Mouse (Mus musculus) right cerebral cortex, postnatal 14 days (tissue): ENCODE measurements around the gene Ccdc159.
A peak's percentile ranks its signal among the peaks of the same experiment; 100 is the strongest.

Experiments used
- DNase-seq: peaks from one replicate; pipeline ENCODE4 v3.0.0; 2022

Ccdc159 gene

DNA sequence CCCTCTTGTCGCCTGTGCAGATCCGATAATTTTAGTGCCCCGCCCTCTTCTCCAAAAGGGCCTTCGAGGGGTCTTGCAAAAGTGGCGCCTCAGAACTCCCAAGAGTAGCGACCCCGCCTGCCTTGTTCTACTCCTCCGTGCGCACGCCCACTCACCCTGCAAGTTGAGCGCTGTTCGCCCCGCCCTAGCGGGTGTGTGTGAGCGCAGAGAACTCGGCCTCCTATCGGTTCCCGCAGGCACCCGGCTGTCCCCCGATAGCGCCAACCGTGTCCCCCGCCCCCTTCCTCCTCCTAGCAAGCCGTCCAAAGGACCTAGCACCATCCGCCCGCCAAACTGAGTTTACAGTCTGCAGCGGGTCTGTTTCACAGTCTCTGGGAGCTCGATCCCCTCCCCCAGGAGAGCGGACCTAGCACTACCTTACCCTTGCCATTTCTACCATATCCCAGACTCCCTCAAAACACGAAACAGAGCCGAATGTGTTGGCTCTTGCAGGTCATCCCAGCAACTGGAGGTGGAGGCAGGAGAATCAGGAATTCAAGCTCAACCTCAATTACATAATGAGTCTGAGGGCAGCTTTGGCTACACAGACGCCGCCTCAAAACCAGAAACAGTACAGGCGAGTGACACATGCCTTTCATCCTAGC is 35.3 kb downstream of the Ccdc159 start:
- peak; percentile 70 for DNase-seq

DNA sequence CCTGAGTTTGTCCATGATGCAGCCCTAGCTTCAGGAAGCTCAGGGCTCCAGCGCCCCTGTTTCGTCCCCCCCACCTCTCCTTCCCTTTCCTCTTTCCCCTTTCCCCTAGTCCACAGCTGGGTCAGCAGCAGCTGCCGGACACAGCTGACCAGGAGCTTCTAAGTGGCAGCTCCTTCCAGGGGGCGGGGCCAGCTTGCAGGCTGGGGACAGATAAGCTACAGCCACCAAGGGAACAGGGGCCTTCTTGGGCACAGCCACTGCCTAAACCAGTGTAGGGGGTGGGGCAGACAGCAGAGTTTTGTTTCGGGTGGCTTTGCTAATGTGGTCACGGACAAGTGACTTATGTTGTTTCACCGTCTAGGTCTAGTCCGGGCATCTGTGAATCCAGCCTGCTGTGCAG is 36.1 kb downstream of the Ccdc159 start, which contains the start of gene Epor:
TSS of gene Epor (minus strand) at position 90 of the 400 bp plus-strand sequence.
- peak; percentile 40 for DNase-seq

DNA sequence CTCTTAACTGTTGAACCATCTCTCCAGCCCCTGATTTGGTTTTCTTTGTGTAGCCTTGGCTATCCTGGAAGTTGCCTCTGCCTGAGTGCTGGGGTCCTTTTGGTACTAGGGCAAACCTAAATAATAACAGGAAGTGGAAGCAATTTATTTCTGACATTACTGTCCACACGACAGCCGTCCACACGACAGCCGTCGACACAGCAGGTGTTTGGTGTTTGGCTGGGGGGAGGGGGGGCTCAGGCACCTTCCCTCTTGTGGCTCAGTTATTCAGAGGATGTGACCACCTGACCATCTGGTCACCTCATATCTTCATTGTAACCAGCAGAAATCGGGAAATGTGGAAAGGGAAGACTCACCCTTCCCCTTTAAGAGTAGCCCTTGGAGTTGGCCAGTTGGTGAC is 41.6 kb downstream of the Ccdc159 start:
- no peak for DNase-seq

DNA sequence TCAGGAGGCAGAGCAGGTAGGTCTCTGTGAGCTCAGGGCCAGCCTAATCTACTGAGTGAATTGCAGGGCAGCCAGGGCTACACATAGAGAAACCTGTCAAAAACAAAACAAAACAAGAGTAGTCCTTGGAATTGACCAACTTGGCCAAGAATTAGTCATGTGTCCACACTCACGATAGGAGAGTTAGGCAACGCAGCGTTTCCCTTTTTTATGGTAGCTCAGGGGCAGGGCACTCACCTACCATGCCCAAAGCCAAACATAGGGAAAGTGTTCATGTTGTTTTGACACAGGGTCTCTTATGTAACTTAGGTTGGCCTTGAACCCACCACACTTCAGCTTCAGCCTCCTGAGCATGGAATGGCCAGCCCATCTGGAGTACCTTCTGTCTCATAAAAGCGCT is 42.0 kb downstream of the Ccdc159 start:
- DNase-seq = no peak

DNA sequence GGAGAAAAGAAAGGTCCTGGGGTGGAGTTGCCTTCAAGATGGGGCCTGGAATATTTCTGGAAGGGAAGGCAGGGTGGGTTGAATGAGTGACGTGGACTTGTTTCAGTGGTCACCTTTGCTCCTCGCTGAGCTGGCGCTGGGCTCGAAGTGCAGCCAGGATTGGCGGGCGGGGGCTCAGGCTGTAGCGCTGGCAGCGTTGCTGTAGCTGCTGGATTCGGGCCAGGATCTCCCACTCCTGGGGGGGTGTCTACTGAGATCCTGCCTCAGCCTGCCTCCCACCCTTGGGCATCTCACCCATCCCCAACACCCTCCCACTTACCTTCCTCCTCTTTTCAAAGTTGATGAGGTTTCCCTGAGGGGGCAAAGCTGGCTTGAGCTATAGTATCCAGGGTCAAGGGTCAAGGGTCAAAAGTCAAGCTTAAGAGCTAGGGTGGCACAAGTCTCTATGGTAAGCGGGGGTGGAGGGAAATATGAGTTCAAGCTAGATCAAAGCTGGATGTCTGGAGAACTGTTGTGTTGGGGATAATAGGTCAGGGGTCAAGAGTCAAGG is 49.4 kb downstream of the Ccdc159 start:
- peak; percentile 46 for DNase-seq

DNA sequence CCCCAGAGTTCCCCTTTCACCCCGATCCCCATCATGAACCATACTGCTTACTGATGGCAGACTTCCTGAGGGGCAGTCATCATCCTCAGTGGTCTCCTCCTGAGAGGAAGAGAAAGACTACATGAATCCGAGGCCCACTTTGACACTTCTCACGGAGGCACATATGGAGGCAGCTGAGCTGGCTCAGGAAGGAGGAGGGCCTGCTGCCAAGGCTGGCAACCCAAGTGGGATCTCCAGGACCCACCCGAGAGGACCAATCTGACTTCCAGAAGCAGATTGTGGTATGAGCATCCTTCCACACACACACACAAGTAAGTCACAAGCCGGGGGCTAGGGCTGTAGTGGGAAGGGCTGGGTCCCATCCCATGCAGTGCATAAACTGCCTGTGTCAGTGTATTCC is 50.1 kb downstream of the Ccdc159 start:
- DNase-seq = peak; percentile 29

DNA sequence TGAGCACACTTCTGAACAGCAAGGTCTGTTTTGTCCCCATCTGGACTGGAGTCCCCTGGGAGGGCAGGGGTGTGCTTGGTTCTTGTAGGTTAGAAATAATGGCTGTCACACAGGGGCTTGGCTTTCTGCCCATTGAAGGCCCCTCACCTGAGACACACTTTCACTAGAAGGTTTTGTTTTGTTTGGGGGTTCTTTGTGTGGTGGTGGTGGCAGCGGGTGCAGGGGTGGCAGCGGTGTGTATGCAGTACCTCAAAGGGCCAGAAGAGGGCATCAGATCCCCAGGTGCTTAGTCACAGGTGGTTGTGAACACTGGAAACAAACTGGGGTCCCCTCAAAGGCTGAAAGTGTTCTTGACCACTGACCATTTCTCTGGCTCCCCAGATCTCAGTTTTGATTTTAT is 50.7 kb downstream of the Ccdc159 start:
- DNase-seq = peak; percentile 21

DNA sequence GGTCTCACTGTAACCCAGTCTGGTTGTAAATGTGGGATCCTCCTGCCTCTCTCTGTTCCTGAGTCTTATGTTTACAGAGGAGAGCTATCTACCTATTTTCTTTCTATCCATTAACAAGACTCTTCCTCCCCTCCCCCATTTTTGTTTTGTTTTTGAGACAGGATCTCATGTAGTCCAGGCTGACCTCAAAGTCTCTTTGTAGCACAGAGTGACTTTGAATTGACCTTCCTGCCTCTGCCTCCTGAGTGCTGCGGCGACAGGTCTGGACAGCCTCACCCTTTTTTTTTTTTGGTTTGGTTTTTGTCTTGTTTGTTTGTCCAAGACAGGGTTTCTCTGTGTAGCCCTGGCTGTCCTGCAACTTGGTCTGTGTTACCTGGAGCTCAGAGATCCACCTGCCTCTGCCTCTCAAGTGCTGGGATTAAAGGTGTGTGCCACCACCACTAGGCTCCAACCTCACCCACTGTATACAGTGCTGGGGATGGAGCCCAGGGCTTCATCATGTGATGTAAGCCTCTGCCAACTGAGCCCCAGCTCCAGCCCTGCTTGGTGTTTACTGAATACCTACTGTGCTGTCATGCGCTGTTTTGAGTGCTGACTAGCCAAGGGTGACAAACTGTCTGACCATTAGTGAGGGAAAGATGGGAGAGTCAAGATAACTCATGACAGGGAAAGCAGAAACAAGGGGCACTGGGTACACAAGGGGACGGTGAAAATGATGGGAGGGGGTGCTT is 51.3 kb downstream of the Ccdc159 start:
- DNase-seq = no peak

DNA sequence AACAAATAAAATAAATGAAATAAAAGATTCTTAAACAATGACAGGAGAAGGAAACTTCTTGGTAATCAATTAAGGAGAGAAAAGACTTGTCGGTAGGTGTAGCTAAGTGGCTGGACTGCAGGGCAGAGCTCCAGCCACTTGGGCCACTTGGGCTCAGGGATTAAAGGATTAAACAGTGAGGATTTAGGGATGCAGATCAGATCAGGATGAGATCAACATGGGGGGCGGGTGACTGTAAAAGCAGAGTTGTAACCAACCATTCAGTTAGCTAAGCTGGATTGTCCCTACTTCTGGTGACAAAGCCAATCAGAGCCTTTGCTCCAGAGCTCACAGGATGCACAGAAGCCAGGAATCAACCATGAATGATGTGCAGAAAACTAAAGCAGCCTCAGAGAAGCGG is 56.6 kb downstream of the Ccdc159 start:
- DNase-seq = no peak
